Mouse (Mus musculus): ENCODE data around the gene Adgrd1. TPM values are rescaled to one million over a fixed set of nuclear protein-coding genes. Genes with fewer than 3 reads are reported as not detected.
A peak's percentile ranks its signal among the peaks of the same experiment; 100 is the strongest.

The Adgrd1 gene
- total and polyA plus RNA-seq, 3 experiments: 0.27 to 0.56 TPM; not detected in 1

GRCm38 (mm10) chr5:129061579-129061978, 35.0 kb upstream of the Adgrd1 start:
- Histone ChIP-seq H3K4me3 (ENCODE audit: control insufficient read depth in 1 of 2, insufficient read depth in 1 of 2, low read depth in 2 of 2, low read length in 2 of 2) (no peak overlapping the region), H3K79me2 (ENCODE audit: control insufficient read depth, insufficient read depth, low read length, poor library complexity) (no peaks in the 10 kb centered on the region; the same call in 1 of the 2 replicates), H3K9me3 (replicated peaks; ENCODE audit: insufficient read depth, low read length) (no peaks in the 10 kb centered on the region), H3K27me3 (ENCODE audit: control insufficient read depth in 1 of 2, insufficient read depth in 2 of 2, low read length in 2 of 2) (no peaks in the 10 kb centered on the region), H3K36me3 (ENCODE audit: control insufficient read depth in 1 of 2, insufficient read depth in 2 of 2, low read length in 2 of 2) (peaks cover 0 to 15% of the 10 kb centered on the region in 2 experiments; a peak in 2 of 4 replicates), H3K4me1 (ENCODE audit: control insufficient read depth in 1 of 2, insufficient read depth in 2 of 2, low read length in 2 of 2) (peaks cover 7 to 19% of the 10 kb centered on the region in 2 experiments), H3K9ac (ENCODE audit: control insufficient read depth, low read depth, low read length, poor library complexity, severe bottlenecking) (no peak overlapping the region), H3K27ac (ENCODE audit: control insufficient read depth, low read depth, low read length) (no peak overlapping the region)
- TF ChIP-seq ZNF384 (IDR thresholded peaks at IDR 0.05; ENCODE audit: low read depth, low read length): no peak
- 0 out of 2 replicates have a peak, but pooled peaks have one; percentile 25 for TF ChIP-seq BHLHE40 (IDR thresholded peaks at IDR 0.05; ENCODE audit: borderline replicate concordance, low read depth, low read length)
- no peak for TF ChIP-seq TAL1 (IDR thresholded peaks at IDR 0.05; ENCODE audit: low read length)
- TF ChIP-seq MXI1 (IDR thresholded peaks at IDR 0.05; ENCODE audit: low read depth, low read length): no peak
- TF ChIP-seq GABPA (IDR thresholded peaks at IDR 0.05; ENCODE audit: low read depth, low read length): no peak
- no peak for TF ChIP-seq MAX (IDR thresholded peaks at IDR 0.05; ENCODE audit: low read length)
- no peak for TF ChIP-seq NRF1 (IDR thresholded peaks at IDR 0.05; ENCODE audit: insufficient read depth, low read depth, low read length, poor library complexity, severe bottlenecking)
- no peak for TF ChIP-seq ELF1 (IDR thresholded peaks at IDR 0.05; ENCODE audit: low read depth, low read length)
- TF ChIP-seq GATA1 (IDR thresholded peaks at IDR 0.05; ENCODE audit: low read depth, low read length): no peak
- TF ChIP-seq UBTF (IDR thresholded peaks at IDR 0.05; ENCODE audit: borderline replicate concordance, insufficient read depth, low read depth, low read length): no peak
- peak; percentile 84 for TF ChIP-seq ZC3H11A (IDR thresholded peaks at IDR 0.05; ENCODE audit: low read depth, low read length)
- no peak for TF ChIP-seq JUND (IDR thresholded peaks at IDR 0.05; ENCODE audit: low read depth, low read length)
- TF ChIP-seq CHD1 (IDR thresholded peaks at IDR 0.05; ENCODE audit: low read depth, low read length): no peak
- no peak for TF ChIP-seq RCOR1 (IDR thresholded peaks at IDR 0.05; ENCODE audit: low read depth, low read length)
- TF ChIP-seq NELFE (IDR thresholded peaks at IDR 0.05; ENCODE audit: low read depth, low read length): no peak
- TF ChIP-seq MAFK (IDR thresholded peaks at IDR 0.05; ENCODE audit: borderline replicate concordance, low read depth, low read length): no peak
- TF ChIP-seq CHD2 (IDR thresholded peaks at IDR 0.05; ENCODE audit: low read length): no peak
- peak; percentile 86 for TF ChIP-seq SMC3 (IDR thresholded peaks at IDR 0.05; ENCODE audit: low read depth, low read length)
- TF ChIP-seq RAD21 (IDR thresholded peaks at IDR 0.05; ENCODE audit: low read depth, low read length): peak; percentile 99
- peak; percentile 77 to 96 (median 90) for TF ChIP-seq CTCF (IDR thresholded peaks at IDR 0.05 in 2 of 3, conservative IDR thresholded peaks at IDR 0.05 in 1 of 3; ENCODE audit: control insufficient read depth in 1 of 3, insufficient read depth in 1 of 3, low read depth in 2 of 3, low read length in 3 of 3, poor library complexity in 1 of 3, severe bottlenecking in 1 of 3)
- no peak for TF ChIP-seq POLR2AphosphoS5 (IDR thresholded peaks at IDR 0.05; ENCODE audit: borderline replicate concordance, low read depth, low read length)
- TF ChIP-seq MEF2A (IDR thresholded peaks at IDR 0.05; ENCODE audit: extremely low read depth, insufficient replicate concordance, low read depth, low read length, poor library complexity, severe bottlenecking): no peak
- no peak for TF ChIP-seq E2F4 (IDR thresholded peaks at IDR 0.05; ENCODE audit: borderline replicate concordance, low read depth, low read length)
- TF ChIP-seq HCFC1 (IDR thresholded peaks at IDR 0.05; ENCODE audit: low read depth, low read length): no peak
- no peak for TF ChIP-seq EP300 (IDR thresholded peaks at IDR 0.05; ENCODE audit: low read depth in 1 of 2, low read length in 2 of 2)
- TF ChIP-seq TCF12 (IDR thresholded peaks at IDR 0.05; ENCODE audit: low read depth, low read length): no peak
- TF ChIP-seq TBP (IDR thresholded peaks at IDR 0.05; ENCODE audit: low read depth, low read length): no peak
- no peak for TF ChIP-seq POLR2A (IDR thresholded peaks at IDR 0.05; ENCODE audit: control insufficient read depth in 1 of 2, insufficient read depth in 1 of 2, low read depth in 1 of 2, low read length in 2 of 2, poor library complexity in 1 of 2)
- no peak for TF ChIP-seq MAZ (IDR thresholded peaks at IDR 0.05; ENCODE audit: low read depth, low read length)
- TF ChIP-seq ZKSCAN1 (IDR thresholded peaks at IDR 0.05; ENCODE audit: low read depth, low read length): no peak
- DNase-seq (ENCODE audit: low read depth, low spot score): peak; percentile 80

Data from MEL (cell line).